Comparison of ENCODE assay signal across 8 mouse cellular contexts in genomic region chr7:109967805-109968579, GRCm38 (mm10). TPM values are rescaled to one million over a fixed set of nuclear protein-coding genes. Genes with fewer than 3 reads are reported as not detected.
DNase-seq lines count a peak whose midpoint lies in the region; TF ChIP-seq lines count a peak whose summit lies in the region.

No protein-coding gene starts in this region.

- intact Hi-C loops in gastrocnemius, adult 2 months (cut with DNase I): loop anchor here (5.0 kb wide), 1 partner anchor 114 kb away; no protein-coding TSS in a partner anchor

- no peak for TF ChIP-seq CTCF in gastrocnemius, adult 2 months (IDR thresholded peaks at IDR 0.05)

- no peaks in the 10 kb centered on the region for H3K27me3 ChIP-seq in embryonic facial prominence, embryonic 10.5 days (replicated peaks; ENCODE audit: low read depth, poor library complexity, severe bottlenecking)
- no peaks in the 10 kb centered on the region for H3K27me3 ChIP-seq in hindbrain, embryonic 10.5 days (ENCODE audit: insufficient read depth, poor library complexity, severe bottlenecking)

- no peaks in the 10 kb centered on the region for H3K9me3 ChIP-seq in embryonic facial prominence, embryonic 10.5 days
- no peaks in the 10 kb centered on the region for H3K9me3 ChIP-seq in hindbrain, embryonic 10.5 days

- WGBS in embryonic facial prominence, embryonic 10.5 days: 78% methylated on average over 11 of the region's 11 CpGs
- WGBS in hindbrain, embryonic 10.5 days: 79% methylated on average over 11 of the region's 11 CpGs

- peak; percentile 25 for DNase-seq in gastrocnemius, adult 2 months
- no peak for DNase-seq in gastrocnemius, postnatal 10 days
- peak; percentile 67 for DNase-seq in A20 (ENCODE audit: low read depth, low spot score)
- DNase-seq in embryonic facial prominence, embryonic 10.5 days (ENCODE audit: low spot score): no peak
- DNase-seq in hindbrain, embryonic 10.5 days (ENCODE audit: low spot score): no peak
- peak; percentile 55 for DNase-seq in lung, postnatal 10 days
- no peak for DNase-seq in ovary, postnatal 14 days (ENCODE audit: low spot score)
- no peak for DNase-seq in ovary, postnatal 10 days (ENCODE audit: low spot score)

- peak overlapping the region; percentile 69 for H3K27ac ChIP-seq in gastrocnemius, adult 2 months
- 0 out of 2 replicates have a peak overlapping the region, but pooled peaks have one; percentile 14 for H3K27ac ChIP-seq in embryonic facial prominence, embryonic 10.5 days (replicated peaks)
- H3K27ac ChIP-seq in hindbrain, embryonic 10.5 days: peak overlapping the region; percentile 40

- peaks cover 16% of the 10 kb centered on the region for H3K4me1 ChIP-seq in embryonic facial prominence, embryonic 10.5 days
- peaks cover 16% of the 10 kb centered on the region for H3K4me1 ChIP-seq in hindbrain, embryonic 10.5 days (replicated peaks)

- H3K4me3 ChIP-seq in gastrocnemius, adult 2 months: no peak overlapping the region
- no peak overlapping the region for H3K4me3 ChIP-seq in embryonic facial prominence, embryonic 10.5 days
- no peak overlapping the region for H3K4me3 ChIP-seq in hindbrain, embryonic 10.5 days

- peaks cover 7% of the 10 kb centered on the region; the same call in 1 of the 2 replicates for H3K36me3 ChIP-seq in embryonic facial prominence, embryonic 10.5 days (replicated peaks)
- H3K36me3 ChIP-seq in hindbrain, embryonic 10.5 days: peaks cover 6% of the 10 kb centered on the region

RNA-seq across cellular contexts. Expression of gene Dennd5a, which starts 7.7 kb away (rescaled TPM):
- total RNA-seq in gastrocnemius, adult 2 months (2021): 10 to 100 TPM; 34.4 to 52.4 TPM
- 10 to 100 TPM; 68.8 to 84.6 TPM for total RNA-seq in gastrocnemius, postnatal 10 days (2021)
- polyA plus RNA-seq in embryonic facial prominence, embryonic 10.5 days (2016; fragmentation: Nextera tagmentation; extraction: Ambion mirVana): 28.2 and 33.3 TPM in 2 replicates
- 26.9 and 28.8 TPM in 2 replicates for polyA plus RNA-seq in hindbrain, embryonic 10.5 days (2016; fragmentation: Nextera tagmentation; extraction: Ambion mirVana)

RNA-seq across cellular contexts. Expression of gene Tmem41b, which starts 18.7 kb away (rescaled TPM):
- 10 to 100 TPM; 25.4 to 27.0 TPM for total RNA-seq in gastrocnemius, adult 2 months (2021)
- total RNA-seq in gastrocnemius, postnatal 10 days (2021): 10 to 100 TPM; 28.6 to 41.6 TPM
- 68.5 and 73.6 TPM in 2 replicates for polyA plus RNA-seq in embryonic facial prominence, embryonic 10.5 days (2016; fragmentation: Nextera tagmentation; extraction: Ambion mirVana)
- 65.7 and 75.1 TPM in 2 replicates for polyA plus RNA-seq in hindbrain, embryonic 10.5 days (2016; fragmentation: Nextera tagmentation; extraction: Ambion mirVana)

RNA-seq across cellular contexts. Expression of gene Ipo7, which starts 50.1 kb away (rescaled TPM):
- total RNA-seq in gastrocnemius, adult 2 months (2021): 100 to 1,000 TPM in 1 of 2 experiments, 10 to 100 TPM in 1; 96.4 to 101 TPM
- 10 to 100 TPM; 70.7 to 72.6 TPM for total RNA-seq in gastrocnemius, postnatal 10 days (2021)
- polyA plus RNA-seq in embryonic facial prominence, embryonic 10.5 days (2016; fragmentation: Nextera tagmentation; extraction: Ambion mirVana): 57.0 and 57.5 TPM in 2 replicates
- polyA plus RNA-seq in hindbrain, embryonic 10.5 days (2016; fragmentation: Nextera tagmentation; extraction: Ambion mirVana): 41.1 and 52.5 TPM in 2 replicates

Comparison
In these comparisons a context has a peak if more than half of its experiments do, and no peak if none do; other contexts are left out.
1. DNase-seq: peak in gastrocnemius, adult 2 months (single experiment), A20 (single experiment) and lung, postnatal 10 days (single experiment); none in gastrocnemius, postnatal 10 days (single experiment), embryonic facial prominence, embryonic 10.5 days (single experiment), hindbrain, embryonic 10.5 days (single experiment), ovary, postnatal 14 days (single experiment) and ovary, postnatal 10 days (single experiment).
2. H3K27ac ChIP-seq: peak in every context shown above with its lines; median percentile 69 in gastrocnemius, adult 2 months; 40 in hindbrain, embryonic 10.5 days; 14 in embryonic facial prominence, embryonic 10.5 days.